Mouse (Mus musculus) CD8-positive naive resting alpha-beta T cell, adult 2 months (primary cell): Measurements from ENCODE around the gene Phyh.
"Not testable (repeated sequence)": the region's sequence is repeated elsewhere in the genome, so short reads cannot be mapped to it uniquely, and the experiment has no call there.

Source experiments
- DNase-seq, 2 experiments: peaks; one replicate each; pipeline ENCODE4 v3.0.0; 2022; ENCODE audit warnings: low read depth in 2 of 2, low spot score in 2 of 2

The Phyh gene

DNA sequence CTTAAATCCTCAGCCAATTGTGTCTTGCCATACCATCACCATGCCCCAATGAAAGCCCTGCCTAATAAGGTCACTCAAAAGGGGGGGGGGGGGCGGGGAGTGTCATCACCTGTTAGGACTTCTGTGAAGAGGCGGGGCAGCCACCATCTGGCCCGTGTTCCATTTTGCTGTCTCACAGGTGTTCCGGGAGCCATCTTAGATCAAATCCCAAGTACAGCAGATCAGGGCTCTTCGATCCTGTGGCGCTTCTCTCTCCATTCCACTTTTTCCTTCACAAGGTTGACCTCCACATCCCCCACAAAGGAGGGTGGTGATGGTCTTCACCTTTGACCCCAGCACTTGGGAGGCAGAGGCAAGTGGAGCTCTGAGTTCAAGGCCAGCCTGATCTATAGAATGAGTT, 2.8 kb upstream of the Phyh start:
- DNase-seq: no peak

DNA sequence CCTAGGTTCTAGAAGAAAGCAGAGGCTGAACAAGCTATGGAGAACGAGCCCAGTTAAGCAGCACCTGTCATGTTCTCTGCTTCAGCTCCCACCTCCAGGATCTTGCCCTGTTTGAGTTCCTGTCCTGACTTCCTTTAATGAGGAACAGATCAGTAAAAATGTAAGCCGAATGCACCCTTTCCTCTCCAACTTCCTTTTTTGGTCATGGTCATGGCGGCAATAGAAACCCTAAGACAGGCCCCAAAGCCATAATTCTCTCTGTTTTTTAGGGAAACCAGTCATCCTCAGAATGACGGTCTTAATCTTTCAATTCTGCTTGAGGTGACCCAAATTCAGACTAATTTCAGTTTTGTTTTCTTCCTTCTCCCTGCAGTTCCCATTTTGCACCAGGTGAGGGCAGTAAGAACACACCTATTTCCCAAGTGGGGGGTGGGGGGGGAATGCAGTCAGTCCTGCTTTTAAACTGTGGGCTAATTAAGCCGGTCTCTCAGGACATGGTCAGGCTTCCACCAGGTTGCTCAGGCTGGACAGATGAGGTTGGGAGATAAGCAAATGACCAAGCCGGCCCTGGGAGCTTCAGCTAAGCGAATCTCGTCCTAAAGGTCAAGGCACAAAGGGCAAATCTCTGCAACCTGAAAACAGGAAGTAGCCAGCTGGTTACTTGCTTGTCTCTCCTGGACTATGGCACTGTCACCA, 1.3 kb upstream of the Phyh start:
- DNase-seq: peak; percentile 42 to 57

DNA sequence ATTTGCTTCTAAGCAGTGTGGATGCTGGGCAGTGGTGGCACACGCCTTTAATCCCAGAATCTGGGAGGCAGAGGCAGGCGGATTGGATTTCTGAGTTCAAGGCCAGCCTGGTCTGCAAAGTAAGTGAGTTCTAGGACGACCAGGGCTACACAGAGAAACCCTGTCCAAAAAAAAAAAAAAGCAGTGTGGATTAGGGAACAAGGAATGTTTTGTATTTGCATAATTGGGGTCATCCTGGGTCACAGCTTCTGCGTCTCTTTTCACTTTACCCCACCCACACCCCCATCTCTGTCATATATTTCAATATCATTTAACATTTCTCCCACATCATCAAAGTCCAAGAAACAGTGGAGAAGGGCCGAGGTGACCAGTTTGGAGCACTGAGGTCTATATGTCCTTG, 2.2 kb downstream of the Phyh start:
- DNase-seq: no peak

DNA sequence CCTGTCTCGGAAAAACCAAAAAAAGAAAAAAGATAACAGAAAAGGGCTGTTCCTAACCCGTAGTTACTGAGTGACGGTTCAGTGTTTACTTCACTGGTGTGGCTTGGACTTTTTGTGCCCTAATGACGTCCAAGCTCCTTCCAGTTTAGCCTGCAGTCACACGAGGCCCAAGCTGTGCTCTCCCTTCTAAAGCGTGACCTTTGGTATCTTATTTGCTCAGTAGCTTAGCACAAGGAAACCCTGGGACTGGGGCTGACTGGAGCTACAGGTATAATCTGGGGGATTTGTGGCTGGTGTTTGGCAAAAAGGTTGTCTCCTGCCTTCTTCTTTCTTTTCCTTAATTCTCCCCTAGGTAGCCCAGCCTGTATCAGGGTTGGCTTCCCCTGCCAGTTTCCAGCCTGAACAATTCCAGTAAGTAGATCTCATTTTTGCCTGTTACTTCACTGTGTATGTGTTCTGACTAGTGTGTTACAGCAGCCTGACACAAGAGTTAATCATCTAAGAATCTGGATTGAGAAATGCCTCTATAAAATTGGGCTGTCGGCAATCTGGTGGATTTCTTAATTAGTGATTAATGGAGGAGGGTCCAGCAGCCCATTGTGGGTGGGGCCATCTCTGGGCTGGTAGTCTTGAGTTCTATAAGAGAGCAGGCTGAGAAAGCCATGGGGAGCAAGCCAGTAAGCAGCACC, 3.8 kb downstream of the Phyh start:
- DNase-seq: no peak

DNA sequence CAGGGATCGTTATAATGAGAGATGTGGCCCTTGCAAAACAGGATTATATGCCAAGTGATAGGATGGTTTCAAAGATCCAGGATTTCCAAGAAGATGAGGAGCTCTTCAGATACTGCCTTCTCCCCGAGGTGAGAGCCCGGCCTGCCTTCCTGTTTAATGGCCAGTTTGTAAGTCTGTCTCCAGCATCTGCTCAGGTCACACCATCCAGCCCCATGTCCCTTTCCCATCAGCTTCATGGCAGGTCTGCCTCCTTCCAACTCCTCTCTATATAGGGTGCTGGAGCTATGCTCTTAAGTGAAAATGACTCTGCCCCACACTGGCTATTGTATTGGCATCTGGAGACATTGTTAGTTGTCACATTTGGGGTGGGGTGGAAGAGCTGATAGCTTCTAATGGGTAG, 8.6 kb downstream of the Phyh start:
- no peak for DNase-seq

DNA sequence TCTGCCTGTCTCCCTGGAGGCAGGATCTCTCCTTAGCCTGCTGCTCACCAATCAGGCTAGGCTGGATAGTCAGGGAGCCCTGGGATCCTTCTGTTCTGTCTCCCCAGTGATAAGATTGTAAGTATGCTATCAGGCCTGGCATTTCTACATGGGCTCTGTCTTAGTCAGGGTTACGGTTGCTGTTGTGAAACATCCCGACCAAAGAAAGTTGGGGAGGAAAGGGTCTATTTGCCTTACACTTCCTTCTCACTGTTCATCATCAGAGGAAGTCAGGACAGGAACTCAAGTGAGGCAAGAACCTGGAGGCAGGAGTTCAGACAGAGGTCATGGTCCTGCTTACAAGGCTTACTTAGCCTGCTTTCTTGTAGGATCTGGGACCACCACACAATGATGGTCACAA, 10.4 kb downstream of the Phyh start:
- DNase-seq: no peak

DNA sequence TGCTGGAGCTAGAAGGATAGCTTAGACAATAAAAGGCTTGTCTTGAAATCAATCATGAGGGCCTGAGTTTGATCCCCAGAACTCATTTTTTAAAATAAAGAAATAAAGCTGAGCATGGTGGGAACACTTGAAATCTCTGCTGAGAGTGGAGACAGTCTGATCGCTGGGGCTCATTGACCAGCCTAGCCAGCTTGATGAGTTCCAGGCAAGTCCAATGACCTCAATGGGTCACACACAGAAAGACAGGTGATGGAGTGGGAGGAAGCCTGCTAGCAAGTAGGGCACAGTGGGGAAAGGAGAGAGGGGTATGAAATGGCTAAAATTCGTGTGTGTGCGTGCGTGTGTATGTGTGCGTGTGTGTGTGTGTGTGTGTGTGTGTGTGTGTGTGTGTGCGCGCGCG, 15.7 kb downstream of the Phyh start:
- DNase-seq: no peak

DNA sequence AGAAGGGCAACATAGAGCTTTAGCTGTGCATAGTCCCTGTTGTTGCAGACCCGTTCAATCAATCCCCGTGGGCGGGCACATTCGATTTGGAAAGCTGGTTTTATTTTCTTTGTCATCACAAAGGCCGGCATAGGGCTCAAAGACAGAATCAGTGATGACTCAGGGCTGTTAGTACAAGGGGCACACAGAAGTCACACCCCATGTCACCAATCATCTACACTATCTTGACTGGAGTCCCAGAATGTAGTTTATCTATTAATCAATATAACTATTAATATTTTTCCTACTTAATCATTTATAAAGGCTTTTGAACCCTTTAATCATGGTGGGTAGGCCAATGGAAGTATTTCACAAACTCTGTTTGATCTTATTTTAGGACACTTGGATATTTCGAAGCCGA, 19.1 kb downstream of the Phyh start:
- no peak for DNase-seq

DNA sequence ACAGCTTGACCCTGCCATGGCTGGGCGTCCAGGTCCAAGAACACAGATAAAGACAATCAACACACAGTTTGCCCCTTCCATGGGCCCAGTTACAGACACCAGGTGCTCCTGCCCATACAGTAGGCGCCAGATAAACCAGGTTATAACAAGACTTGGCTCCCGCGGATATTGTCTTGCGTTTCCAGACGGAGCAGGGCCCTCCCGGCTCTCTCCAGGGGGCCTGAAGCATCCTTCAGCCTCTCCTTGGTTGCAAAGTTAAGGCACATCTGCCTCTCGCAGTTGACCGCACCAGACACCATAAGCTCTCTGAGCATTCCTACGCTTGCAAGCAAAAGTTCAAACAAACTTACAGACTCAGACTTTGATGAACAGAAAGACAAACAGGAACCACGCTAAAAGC, 22.0 kb downstream of the Phyh start:
- no peak for DNase-seq

DNA sequence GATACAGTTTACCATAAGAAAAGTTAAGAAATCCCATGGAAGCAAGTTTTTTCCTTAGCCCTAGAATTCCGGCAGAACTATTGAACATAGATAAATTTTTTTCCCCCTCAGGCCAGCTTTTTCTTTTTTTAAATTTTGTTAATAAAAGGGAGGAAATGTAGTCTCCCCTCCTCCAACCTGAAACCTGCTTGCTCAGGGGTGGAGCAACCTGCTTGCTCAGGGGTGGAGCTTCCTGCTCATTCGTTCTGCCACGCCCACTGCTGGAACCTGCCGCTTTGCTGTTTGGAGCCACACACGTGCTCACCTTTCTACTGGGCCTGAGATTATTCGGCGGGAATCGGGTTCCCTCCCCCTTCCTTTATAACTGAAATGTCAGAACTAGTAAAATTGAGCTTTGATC, 30.9 kb downstream of the Phyh start:
- not testable (repeated sequence) for DNase-seq

DNA sequence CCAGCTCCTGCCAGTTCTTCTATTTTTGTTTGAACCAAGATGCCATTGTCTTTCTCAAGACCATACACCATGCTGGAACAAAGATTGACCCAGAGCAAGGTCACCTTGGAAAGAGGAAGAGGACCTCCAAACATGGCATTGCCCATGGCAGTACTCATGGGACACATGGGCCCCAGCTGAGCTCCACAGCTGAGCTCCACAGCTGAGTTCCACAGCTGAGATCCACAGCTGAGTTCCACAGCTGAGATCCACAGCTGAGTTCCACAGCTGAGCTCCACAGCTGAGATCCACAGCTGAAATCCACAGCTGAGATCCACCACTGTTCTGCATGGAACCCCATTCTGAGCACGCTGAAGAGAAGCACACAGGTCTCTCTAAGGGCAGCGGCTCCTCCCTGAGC, 32.2 kb downstream of the Phyh start:
- DNase-seq: no peak

DNA sequence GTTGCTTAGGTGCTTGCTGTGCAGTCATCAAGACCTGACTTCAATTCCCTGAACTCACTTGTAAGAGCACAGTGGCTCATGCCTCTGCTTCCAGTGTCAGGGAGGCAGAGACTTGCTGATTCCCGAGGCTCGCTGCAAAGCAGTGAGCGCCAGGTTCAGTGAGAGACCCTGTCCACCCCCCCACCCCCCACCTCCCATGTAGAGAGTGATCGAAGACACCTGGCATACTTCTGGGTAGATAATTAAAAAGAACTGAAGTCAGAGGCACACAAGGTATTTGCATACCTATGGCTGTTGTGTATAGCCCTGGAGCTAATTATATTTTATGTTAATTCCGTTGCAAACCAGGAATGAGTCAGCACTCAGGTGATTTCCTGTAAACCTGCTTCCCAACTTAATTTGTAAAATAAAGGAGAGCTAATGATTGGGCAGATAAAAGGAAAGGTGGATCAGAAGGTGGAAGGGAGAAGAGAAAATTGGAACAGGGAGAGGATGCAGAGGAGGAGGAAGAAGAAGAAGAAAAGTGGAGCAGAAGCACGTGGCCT, 35.5 kb downstream of the Phyh start:
- DNase-seq: no peak

DNA sequence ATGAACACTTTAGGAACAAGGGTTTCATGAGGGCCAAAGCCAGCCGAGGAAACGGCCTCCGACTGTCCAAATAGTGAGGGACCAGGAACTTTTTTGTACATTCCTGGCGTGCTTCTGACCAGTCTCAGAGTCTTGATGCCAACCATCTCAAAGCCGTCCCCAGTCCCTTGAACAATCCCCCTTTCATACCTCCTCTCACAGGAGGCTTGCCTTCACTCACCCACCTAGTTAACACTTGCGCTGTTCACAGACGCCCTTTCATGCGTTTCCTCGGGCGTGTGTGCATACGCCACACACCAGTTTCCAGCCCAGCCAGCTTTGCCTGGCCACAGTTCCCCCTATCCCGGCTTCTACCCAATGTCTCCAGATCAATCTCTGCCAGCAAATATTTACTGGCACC, 39.2 kb downstream of the Phyh start:
- DNase-seq: no peak

DNA sequence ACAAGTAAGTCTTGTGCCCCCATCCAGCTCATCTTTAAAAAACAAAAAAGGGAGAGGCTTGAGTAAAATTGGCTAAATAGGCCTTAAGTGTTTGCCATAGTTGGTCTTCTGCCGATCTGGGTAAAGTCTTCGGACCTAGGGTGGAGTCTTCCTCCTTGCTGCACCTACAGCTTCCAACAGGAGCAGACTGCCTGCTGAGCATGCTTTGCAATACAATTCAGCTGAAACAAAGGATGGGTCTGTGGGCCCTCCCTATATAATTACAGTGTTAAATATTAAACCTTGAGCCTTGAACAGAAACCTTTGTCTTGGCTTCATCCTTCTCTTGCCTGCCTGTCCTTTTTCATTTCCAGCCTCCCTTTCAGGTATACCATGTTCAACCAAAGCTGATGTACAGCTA, 49.0 kb downstream of the Phyh start:
- no peak for DNase-seq

DNA sequence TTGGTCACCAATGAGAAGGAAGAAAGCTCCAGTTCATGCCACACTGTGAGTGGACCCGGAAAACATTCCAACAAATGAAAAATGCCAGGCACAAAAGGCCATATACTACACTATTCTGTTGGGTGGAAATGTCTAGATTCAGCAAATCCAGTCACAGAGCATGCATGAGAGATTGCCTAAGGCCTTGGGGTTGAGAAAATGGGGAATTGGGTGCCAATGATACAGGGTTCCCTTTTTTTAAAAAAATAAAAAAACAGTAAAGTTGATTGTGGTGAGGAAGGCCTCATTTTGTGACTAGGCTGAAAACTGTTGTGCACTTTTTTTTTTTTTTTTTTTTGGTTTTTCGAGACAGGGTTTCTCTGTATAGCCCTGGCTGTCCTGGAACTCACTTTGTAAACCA, 50.3 kb downstream of the Phyh start:
- no peak for DNase-seq

DNA sequence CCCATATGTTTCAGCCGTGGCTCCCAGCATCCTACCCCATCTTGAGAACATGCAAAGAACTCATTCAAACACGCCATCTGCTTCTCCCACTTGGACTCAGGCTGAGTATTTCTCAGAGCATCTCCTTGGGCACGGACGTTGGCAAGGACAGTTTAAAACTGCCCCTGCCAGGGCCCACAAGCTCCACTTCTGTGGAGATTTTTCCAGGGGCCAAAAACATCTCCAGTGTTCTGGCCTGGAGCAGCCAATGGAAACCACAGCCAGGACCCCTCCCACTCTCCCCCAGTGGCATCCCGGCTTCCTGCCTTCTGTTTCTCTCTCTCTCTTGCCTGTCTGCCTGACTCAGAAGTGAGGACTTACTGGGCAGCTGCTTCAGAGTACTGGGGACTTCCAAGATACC, 57.0 kb downstream of the Phyh start, which contains the start of gene Ucma:
Gene Ucma, plus strand, starts transcription at position 316 of the 400 bp plus-strand sequence.
- DNase-seq: no peak

DNA sequence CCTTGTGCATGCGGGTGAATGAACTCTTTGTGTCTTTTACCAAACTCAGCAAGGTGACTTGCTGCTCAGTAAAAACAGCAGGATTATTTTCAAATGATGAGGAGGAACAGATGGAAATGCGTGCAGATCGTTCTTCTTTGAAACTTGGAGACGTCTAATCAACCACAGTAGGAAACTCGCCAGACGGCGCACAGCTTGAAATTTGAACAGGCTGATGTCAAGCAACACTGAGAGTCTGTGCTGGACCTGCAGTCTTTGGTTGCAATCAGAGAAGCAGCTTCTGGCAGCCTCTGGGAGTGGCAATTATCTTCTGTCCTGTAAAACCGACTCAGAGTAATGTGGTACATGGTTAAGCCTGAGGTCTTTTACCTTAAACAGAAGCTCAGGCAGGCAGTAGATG, 59.3 kb downstream of the Phyh start:
- DNase-seq: no peak

DNA sequence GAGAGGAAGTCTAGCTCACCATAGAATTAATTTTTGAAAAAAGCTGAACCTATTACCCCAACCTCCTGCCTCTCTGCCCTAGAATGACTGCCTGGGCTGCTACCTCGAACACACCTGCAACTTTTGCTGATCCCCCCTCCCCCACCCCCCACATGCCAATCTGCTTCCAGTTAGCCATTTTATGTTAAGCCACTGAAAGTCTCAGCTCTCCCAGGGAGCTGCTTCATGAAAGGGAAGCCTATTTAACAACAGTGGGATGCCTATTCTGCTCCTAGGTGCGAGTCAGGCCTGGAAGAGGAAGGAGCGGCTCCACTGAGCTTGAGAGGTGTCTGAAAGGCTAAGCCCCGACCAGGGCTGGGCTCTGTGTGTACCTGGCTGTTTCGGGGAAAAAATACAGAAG, 65.2 kb downstream of the Phyh start:
- no peak for DNase-seq

DNA sequence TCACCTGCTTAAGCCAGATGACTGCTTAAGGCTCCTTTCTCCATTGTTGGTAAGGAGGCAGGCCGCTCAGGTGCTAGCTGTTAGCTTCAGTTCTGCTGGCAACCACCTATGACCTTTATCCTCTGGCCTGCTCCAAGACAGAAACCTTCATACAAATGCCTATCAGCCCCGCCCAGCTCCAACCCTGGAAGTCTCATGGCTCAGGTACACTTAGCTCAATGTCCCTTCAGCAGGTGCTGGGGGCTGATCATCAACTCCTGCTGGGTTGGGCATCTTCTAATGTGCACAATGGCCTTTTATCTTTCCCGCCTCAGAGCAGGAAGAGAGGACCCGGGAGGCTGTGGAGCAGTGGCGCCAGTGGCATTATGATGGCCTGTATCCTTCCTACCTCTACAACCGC, 66.2 kb downstream of the Phyh start:
- DNase-seq: no peak

DNA sequence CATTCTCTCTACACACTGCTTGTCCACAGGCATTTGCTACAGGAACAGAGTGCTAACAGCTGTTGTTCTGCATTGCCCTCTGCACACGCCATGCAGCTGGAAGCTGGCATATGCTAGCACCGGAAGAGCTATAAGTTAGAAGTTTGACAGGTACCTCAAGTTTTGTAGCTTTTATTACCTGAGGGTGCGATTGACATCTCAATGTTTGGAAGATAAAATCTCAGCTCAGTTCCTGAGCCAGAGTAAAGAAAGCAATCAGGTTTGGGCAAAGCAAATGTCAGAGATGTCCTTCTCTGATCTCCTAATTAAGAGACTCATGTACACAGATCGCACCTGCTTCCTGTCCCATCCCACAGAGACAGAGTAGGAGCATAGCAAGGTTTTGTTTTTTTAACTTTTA, 68.0 kb downstream of the Phyh start:
- DNase-seq: no peak

DNA sequence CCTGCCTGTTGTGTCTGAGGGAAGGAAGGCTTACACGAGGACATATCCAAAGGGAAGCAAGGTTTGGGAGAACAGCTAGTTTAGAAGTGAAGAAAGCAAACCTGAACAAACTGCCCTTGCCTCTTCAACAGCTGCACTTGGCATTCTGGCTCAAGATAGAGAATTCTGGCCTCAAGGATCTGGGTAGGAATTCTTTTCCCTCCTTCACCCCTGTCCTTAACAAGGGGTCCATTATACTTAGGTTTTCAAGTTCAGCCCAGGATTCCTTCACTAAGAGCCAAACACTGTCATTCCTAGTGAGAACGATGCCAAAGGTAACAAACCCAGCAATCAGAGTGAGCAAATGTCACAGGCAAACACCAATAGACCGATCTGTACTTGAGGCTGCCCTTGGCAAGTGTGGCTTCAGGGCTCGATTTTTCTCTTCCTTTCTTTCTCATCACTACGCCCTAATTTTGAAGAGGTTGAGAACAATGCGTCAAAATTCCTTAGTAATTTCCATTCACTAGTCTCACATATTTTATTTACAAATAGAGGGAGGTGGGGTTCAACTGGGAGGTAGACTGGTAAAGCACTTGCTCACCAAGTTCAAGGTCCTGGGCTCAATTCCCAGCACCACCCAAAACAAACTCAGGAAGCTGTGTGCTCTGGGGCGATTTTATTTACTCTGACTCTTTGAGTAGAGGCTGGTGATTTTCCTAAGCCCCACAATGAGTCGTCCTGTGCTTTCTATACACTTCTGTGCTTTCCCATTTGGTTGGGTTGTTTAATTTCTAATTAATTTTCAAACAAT, 68.8 kb downstream of the Phyh start:
- no peak for DNase-seq
